Mouse (Mus musculus) splenic B cell, adult 2 months (primary cell): ENCODE results near the gene Glod4.

Source experiments
- DNase-seq: peaks from one replicate; pipeline ENCODE4 v3.0.0-alpha.2; 2011; ENCODE audit warnings: low read depth, low spot score
- H3K27me3 ChIP-seq: 2 replicates; pipeline ENCODE4 v1.6.1; 2012; ENCODE audit warnings: mild to moderate bottlenecking, low read length, moderate library complexity, mixed read lengths; ENCODE audit not compliant: control insufficient read depth, poor library complexity, insufficient read depth, severe bottlenecking
- H3K36me3 ChIP-seq: 2 replicates; pipeline ENCODE4 v1.6.1; 2012; ENCODE audit warnings: mild to moderate bottlenecking, low read length, moderate library complexity, mixed read lengths; ENCODE audit not compliant: control insufficient read depth, poor library complexity, insufficient read depth, severe bottlenecking

Gene Glod4

GRCm38 (mm10) chr11:76120407-76120901, 123.1 kb downstream of the Glod4 start:
- DNase-seq = no peak
- no peaks in the 10 kb centered on the region for H3K27me3 ChIP-seq
- H3K36me3 ChIP-seq = peaks cover 5% of the 10 kb centered on the region

DNA sequence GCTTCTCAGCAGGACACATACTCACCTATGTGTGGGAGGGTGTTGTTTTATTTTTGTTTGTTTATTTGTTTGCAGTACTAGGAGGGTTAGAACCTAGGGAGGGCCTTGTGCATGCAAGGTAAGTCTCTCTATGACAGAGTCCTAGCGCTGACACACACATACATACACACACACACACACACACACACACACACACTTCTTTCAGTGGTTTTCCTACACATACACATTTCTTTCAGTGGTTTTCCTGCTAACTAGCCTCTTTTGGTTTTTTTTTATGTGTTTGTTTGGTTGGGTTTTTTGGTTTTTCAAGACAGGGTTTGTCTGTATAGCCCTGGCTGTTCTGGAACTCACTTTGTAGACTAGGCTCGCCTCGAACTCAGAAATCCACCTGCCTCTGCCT, 133.1 kb downstream of the Glod4 start:
- Histone ChIP-seq H3K36me3 (peaks cover 8% of the 10 kb centered on the region), H3K27me3 (no peaks in the 10 kb centered on the region)
- DNase-seq = no peak

GRCm38 (mm10) chr11:76106551-76107496, 136.7 kb downstream of the Glod4 start:
- Histone ChIP-seq H3K36me3 (peaks cover 1% of the 10 kb centered on the region; the same call in 1 of the 2 replicates), H3K27me3 (no peaks in the 10 kb centered on the region)
- no peak for DNase-seq

- H3K27me3 ChIP-seq = no peaks in the 10 kb centered on the region
These were observed 142.4 kb downstream of the Glod4 start for GRCm38 (mm10) chr11:76101154-76101553.

GRCm38 (mm10) chr11:76099193-76099975, 144.1 kb downstream of the Glod4 start:
- Histone ChIP-seq H3K27me3 (no peaks in the 10 kb centered on the region), H3K36me3 (0 out of 2 replicates have a peak, but pooled peaks cover 3% of the 10 kb centered on the region)
- DNase-seq = no peak

More at GRCm38 (mm10) chr11:76101154-76101553, 142.4 kb downstream of the Glod4 start:
- H3K36me3 ChIP-seq = peaks cover 3% of the 10 kb centered on the region; the same call in 1 of the 2 replicates
- no peak for DNase-seq

DNA sequence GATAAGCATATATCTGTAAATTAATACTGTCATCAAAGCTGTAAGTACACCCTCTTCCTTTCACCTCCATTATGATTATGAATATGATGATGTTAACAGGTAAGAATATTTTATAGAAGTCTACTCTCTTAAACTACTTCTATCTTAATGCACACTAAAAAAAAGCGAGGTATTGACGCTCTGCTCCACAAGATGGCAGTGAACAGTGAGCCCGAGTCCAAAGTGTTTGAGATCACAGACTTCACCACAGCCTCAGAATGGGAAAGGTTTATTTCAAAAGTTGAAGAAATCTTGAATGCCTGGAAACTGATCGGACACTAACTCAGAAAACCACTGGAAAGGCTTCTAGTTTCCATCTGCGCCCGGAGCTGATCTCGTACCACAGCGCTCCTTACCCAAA, 149.9 kb downstream of the Glod4 start:
- H3K36me3 ChIP-seq = peaks cover 12% of the 10 kb centered on the region
- DNase-seq = no peak
- H3K27me3 ChIP-seq = no peaks in the 10 kb centered on the region

DNA sequence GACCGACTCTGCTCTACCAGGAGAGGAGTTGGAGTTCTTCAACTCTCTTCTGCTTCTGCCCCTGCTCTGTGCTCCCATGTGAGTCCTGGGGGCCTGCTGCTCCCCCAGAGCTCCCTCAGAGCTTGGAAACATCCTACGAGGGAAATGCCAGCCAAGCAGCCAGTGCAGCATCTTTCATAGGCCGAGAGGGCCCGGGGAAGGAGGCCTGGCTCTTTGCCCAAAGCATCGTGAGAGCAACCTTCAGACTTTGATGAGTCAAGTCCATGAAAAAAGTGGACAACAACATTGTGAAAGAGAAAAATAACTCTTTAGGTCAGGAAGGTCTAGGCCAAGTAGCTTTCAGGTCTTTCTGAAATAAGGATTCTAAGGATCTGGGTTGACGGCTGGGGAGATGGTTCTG, 153.7 kb downstream of the Glod4 start:
- no peak for DNase-seq
- peaks cover 13% of the 10 kb centered on the region for H3K36me3 ChIP-seq
- H3K27me3 ChIP-seq = no peaks in the 10 kb centered on the region

- H3K27me3 ChIP-seq = no peaks in the 10 kb centered on the region
- DNase-seq = no peak
- H3K36me3 ChIP-seq = peaks cover 14% of the 10 kb centered on the region
These were observed 155.0 kb downstream of the Glod4 start for GRCm38 (mm10) chr11:76088506-76088905.

GRCm38 (mm10) chr11:76085898-76086591, 157.5 kb downstream of the Glod4 start:
- Histone ChIP-seq H3K27me3 (no peaks in the 10 kb centered on the region), H3K36me3 (peaks cover 10% of the 10 kb centered on the region; the same call in 1 of the 2 replicates)
- peak; percentile 70 for DNase-seq

DNA sequence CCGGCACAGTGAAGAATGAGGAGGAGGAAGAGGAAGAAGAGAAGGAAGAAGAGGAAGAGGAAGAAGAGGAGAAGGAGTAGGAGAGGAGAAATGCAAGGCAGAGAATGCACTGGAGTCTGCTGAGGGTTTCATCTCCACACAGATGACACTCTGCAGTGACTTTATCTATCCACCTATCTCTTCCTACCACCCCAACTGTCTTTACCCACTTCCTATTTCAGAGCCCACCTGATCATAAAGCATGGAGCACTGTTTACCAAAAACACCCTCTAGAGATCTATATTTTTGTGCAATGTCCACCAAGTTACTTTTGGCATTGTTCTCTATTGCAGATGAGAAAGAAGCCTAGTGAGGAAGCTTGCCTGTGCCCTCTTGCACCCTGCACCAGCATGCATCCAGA, 158.6 kb downstream of the Glod4 start:
- H3K36me3 ChIP-seq = peaks cover 14% of the 10 kb centered on the region
- no peaks in the 10 kb centered on the region for H3K27me3 ChIP-seq
- DNase-seq = no peak

DNA sequence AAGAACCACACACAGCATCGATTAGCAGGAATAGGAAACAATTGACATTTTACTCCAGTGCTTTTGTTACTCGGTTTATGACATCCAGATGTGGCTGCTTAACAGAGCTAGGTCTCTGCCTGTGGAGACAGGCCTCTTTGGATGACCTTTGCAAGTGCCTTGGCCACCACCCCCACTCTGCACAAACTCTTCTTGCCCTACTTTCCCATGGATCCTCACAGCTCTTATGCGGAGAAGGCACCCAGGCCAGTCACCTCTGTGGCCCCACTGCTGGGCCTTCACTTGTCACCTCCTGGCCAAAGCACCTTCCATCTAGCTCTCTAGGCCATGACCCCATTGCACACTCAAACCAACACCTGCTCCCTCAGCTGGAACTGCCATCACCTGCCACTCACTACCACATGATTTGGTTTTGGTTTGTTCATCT, 159.6 kb downstream of the Glod4 start:
- no peak for DNase-seq
- Histone ChIP-seq H3K36me3 (peaks cover 11% of the 10 kb centered on the region), H3K27me3 (no peaks in the 10 kb centered on the region)

- no peaks in the 10 kb centered on the region for H3K27me3 ChIP-seq
- DNase-seq = no peak
- peaks cover 8% of the 10 kb centered on the region for H3K36me3 ChIP-seq
These were observed 162.4 kb downstream of the Glod4 start for GRCm38 (mm10) chr11:76081048-76081640.

DNA sequence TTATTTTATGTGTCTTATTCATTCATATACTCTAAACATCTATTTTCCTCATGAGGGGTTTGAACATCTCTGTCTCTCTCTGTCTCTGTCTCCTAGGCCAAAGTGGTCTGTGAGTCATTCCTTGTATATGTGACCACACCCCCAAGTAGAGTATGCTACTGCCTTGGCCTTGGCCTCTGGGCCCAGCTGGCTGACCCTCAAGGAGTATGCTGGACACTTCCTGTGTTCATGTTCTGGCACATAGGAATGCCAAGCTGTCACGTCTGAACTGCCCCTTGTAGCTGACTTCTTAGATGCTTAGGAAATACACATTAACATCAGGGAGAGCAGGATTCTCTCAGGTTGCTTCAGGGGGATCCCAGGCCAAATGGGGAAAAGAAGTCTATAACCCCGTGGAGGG, 163.2 kb downstream of the Glod4 start:
- Histone ChIP-seq H3K27me3 (no peaks in the 10 kb centered on the region), H3K36me3 (peaks cover 8% of the 10 kb centered on the region)
- no peak for DNase-seq

- no peak for DNase-seq
- H3K36me3 ChIP-seq = peaks cover 7% of the 10 kb centered on the region
- no peaks in the 10 kb centered on the region for H3K27me3 ChIP-seq
These were observed 166.2 kb downstream of the Glod4 start for GRCm38 (mm10) chr11:76077341-76077740.
